Mouse (Mus musculus): ENCODE data around the gene Ccnd3.
"Not testable (repeated sequence)": the region's sequence is repeated elsewhere in the genome, so short reads cannot be mapped to it uniquely, and the experiment has no call there.

Ccnd3 gene

GRCm38 (mm10) chr17:47593215-47593853 lies 88.5 kb downstream of the Ccnd3 start:
- peak; percentile 64 to 86 for DNase-seq (ENCODE audit: low read depth in 1 of 2, low spot score in 2 of 2)

- no peak for DNase-seq (ENCODE audit: low read depth in 1 of 2, low spot score in 2 of 2)
Observed at GRCm38 (mm10) chr17:47593854-47594182, 89.0 kb downstream of the Ccnd3 start.

- no peak for DNase-seq (ENCODE audit: low read depth in 1 of 2, low spot score in 2 of 2)
Observed at GRCm38 (mm10) chr17:47594183-47594968, 89.5 kb downstream of the Ccnd3 start.

- no peak for DNase-seq (ENCODE audit: low read depth in 1 of 2, low spot score in 2 of 2)
Observed at GRCm38 (mm10) chr17:47594969-47595247, 90.1 kb downstream of the Ccnd3 start.

GRCm38 (mm10) chr17:47595248-47596161 lies 90.7 kb downstream of the Ccnd3 start:
- DNase-seq (ENCODE audit: low read depth in 1 of 2, low spot score in 2 of 2): peak; percentile 64 to 74

GRCm38 (mm10) chr17:47596162-47596838 lies 91.4 kb downstream of the Ccnd3 start:
- no peak for DNase-seq (ENCODE audit: low read depth in 1 of 2, low spot score in 2 of 2)

GRCm38 (mm10) chr17:47596839-47597164 lies 92.0 kb downstream of the Ccnd3 start:
- DNase-seq (ENCODE audit: low read depth in 1 of 2, low spot score in 2 of 2): no peak

- no peak for DNase-seq (ENCODE audit: low read depth in 1 of 2, low spot score in 2 of 2)
Observed at GRCm38 (mm10) chr17:47597261-47597660, 92.4 kb downstream of the Ccnd3 start.

GRCm38 (mm10) chr17:47597838-47598579 lies 93.2 kb downstream of the Ccnd3 start:
- DNase-seq (ENCODE audit: low read depth in 1 of 2, low spot score in 2 of 2): no peak

GRCm38 (mm10) chr17:47598580-47599304 lies 93.9 kb downstream of the Ccnd3 start:
- not testable (repeated sequence) for DNase-seq (ENCODE audit: low read depth in 1 of 2, low spot score in 2 of 2)

GRCm38 (mm10) chr17:47599511-47600297 lies 94.9 kb downstream of the Ccnd3 start:
- no peak for DNase-seq (ENCODE audit: low read depth in 1 of 2, low spot score in 2 of 2)

- no peak for DNase-seq (ENCODE audit: low read depth in 1 of 2, low spot score in 2 of 2)
Observed at GRCm38 (mm10) chr17:47600601-47601388, 95.9 kb downstream of the Ccnd3 start.

- no peak for DNase-seq (ENCODE audit: low read depth in 1 of 2, low spot score in 2 of 2)
Observed at GRCm38 (mm10) chr17:47601389-47601755, 96.5 kb downstream of the Ccnd3 start.

GRCm38 (mm10) chr17:47602289-47602688 lies 97.4 kb downstream of the Ccnd3 start:
- DNase-seq (ENCODE audit: low read depth in 1 of 2, low spot score in 2 of 2): no peak

- DNase-seq (ENCODE audit: low read depth in 1 of 2, low spot score in 2 of 2): no peak
Observed at GRCm38 (mm10) chr17:47606220-47606619, 101.4 kb downstream of the Ccnd3 start.

- DNase-seq (ENCODE audit: low read depth in 1 of 2, low spot score in 2 of 2): no peak
Observed at GRCm38 (mm10) chr17:47609182-47609581, 104.3 kb downstream of the Ccnd3 start.

GRCm38 (mm10) chr17:47610849-47611660 lies 106.2 kb downstream of the Ccnd3 start, which contains the start of the genes Bysl, Med20 and Gm20517:
Bysl (minus strand) TSS chr17:47611492.
Med20 (plus strand) TSS chr17:47611582.
Gm20517 (plus strand) TSS chr17:47611589.
- peak; percentile 85 to 92 for DNase-seq (ENCODE audit: low read depth in 1 of 2, low spot score in 2 of 2)

GRCm38 (mm10) chr17:47611661-47611982 lies 106.8 kb downstream of the Ccnd3 start:
- no peak for DNase-seq (ENCODE audit: low read depth in 1 of 2, low spot score in 2 of 2)
